Mouse (Mus musculus): Measurements from ENCODE around the gene Gm17364. TPM values are rescaled to one million over a fixed set of nuclear protein-coding genes. Genes with fewer than 3 reads are reported as not detected.
"Not testable (repeated sequence)": the region's sequence is repeated elsewhere in the genome, so short reads cannot be mapped to it uniquely, and the experiment has no call there.

Gene Gm17364
- total RNA-seq (2021), result not detected
- long read RNA-seq, experiment 1, partial matches to known transcripts, result 0 of 1 reads
- long read RNA-seq, experiment 1, other reads (novel, unspliced or antisense), result 1 of 1 reads
- long read RNA-seq, experiment 2, result 0 reads

DNA sequence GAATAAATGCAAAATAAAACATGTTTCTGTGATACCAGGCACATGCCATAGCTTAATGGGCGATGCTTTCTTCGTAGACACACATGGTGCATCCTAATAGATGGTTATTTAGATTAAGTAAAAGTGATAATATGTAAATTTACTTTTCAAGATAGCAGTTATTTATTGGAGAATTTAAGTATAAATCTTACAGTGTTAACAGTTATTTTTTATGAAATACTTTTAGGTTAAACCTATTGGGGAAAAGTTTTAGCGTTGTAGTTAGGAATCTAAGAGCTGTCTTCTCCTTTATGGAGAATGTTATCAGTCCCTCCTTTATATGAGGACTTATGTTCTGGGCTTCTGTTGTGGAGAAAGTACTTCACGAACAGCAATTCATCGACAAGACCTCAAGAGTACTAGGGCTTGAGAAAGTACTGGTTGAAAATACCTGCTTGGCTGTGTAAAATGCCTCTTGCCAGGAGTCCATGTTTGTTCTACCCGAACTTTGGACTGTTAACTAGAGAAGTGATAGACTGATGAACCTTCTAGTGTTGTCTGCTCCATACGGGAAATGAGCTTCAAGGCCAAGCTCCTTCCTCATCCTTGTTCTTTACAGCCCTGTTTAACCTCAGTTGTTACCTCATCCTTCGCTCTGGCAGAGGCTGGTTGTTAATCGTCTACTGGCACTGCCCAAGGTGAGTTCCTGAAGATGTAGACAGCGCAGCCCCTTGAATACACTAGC, at the start of gene Gm17364:
TSS of gene Gm17364 (minus strand) at position 51 of the 724 bp plus-strand sequence.
- no peak for DNase-seq
- intact Hi-C loops (cut with DNase I; ENCODE audit: low total_unique reads), result no loop called here

DNA sequence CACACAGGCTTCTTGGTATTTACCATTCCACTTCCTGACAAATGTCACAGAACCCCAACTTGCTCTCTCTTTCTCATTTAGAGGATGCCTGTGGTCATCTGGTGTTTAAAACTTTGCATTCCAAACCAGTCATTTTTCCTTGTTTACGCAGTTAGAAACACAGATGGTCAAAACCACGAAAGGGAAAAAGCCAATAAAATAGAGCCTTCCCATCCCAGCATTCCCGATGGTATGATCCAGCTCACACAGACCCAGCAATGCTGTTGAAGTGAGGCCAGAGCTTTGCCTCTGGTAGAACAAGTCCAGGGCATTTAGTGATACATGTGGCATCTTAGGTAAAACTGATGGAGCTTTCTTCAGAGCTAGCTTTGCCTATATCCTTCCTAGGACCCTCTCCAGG, 47.7 kb upstream of the Gm17364 start:
- no peak for DNase-seq
- intact Hi-C loops (cut with DNase I; ENCODE audit: low total_unique reads), result no loop called here

DNA sequence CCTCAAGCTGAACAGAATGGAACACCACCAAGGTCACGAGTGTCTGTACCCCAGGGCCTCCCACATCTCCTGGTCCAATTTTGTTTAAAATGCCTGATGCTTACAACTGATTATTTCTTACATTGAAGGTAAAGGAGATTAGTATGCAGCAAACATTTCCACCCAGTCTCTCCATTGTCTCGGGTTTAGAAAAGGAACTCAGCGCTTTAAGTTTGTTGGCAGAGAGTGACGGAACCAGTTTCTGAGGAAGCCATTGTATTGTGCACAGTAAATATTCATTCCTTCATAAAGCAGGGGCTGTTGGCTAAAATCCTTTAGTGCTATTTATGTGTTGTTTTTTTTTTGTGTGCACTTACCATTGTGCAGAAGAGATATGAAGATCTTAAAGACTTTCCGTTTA, 47.0 kb upstream of the Gm17364 start:
- DNase-seq, result no peak
- intact Hi-C loops (cut with DNase I; ENCODE audit: low total_unique reads), result no loop called here

DNA sequence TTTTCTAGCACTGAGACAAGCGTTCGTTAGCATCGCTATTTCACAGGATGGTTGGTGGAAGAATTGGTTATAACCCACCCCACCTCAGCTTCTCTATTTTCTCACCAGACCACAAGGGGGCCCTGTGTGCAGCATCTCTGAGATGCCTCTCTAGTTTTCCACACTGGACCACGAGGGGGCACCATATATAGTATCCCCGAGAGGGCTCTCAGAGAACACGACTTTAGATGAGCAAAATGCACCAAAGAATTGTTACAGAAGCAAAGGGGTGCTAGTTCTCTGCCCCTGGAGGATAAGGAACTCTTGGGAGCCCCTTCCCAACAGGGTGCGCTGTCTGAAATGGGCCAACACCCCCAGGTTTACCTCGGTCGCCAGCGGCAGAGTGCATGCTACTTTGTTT, 28.9 kb upstream of the Gm17364 start:
- intact Hi-C loops (cut with DNase I; ENCODE audit: low total_unique reads), result loop anchor here (5.0 kb wide), 1 partner anchor 270 kb away; no protein-coding TSS in a partner anchor
- DNase-seq, result peak; percentile 74

DNA sequence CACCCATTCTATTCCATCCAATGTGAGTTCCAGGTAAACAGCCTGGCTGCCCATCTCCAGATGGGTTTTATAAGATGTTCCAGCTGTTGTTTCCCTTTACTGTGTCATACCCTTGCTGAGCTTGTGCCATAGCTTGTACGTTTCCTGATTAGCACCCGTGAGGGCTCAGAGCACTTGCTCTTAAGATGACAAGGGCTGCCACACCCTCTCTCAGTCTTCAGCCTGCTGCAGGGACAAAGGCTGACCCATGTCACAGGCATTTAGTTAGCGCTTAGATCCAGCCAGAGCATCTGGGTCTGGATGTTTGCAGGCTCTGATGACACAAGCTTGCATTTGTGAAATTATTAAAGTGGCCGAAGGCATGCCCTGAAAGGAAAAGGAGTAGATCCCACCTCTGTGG, 26.3 kb upstream of the Gm17364 start:
- DNase-seq, result no peak
- intact Hi-C loops (cut with DNase I; ENCODE audit: low total_unique reads), result loop anchor here (5.0 kb wide), 1 partner anchor 272 kb away; no protein-coding TSS in a partner anchor

DNA sequence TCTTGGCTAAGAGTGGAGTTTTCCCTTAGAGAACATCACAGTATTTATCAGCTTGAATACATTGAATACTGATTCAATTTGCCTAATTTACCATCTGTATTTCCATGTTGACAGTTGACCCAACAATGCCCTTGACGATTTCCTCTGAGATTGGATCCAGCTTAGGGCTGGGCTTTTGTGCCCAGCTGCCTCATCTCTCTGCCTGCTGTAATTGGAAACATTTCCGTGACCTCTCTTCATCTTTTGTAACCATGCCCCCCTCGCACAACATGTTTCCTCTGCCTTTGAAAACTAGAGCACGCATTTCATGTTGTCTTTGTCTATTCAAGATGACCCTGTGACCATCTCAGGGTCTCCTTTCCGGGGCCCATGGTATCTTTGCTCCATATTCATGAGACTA, 25.2 kb upstream of the Gm17364 start:
- intact Hi-C loops (cut with DNase I; ENCODE audit: low total_unique reads), result no loop called here
- no peak for DNase-seq

DNA sequence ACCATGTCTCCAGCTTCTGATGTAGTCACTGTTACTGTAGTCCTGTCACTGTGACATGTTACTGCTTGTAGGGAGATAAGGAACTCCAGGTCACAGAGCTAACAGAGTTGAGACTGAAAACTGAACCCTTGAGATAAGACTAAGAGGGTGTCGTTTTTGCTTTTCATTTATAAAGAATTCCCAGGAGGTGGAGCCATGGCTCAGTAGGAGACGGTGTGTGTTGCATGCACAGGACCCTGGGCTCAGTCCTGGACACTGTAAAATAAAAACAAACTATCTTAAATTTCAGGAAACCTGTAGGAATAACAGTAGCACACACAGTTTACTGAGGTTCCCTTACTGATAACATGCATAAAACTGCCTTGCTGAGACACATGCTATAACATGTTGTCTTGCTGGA, 24.8 kb upstream of the Gm17364 start:
- no peak for DNase-seq
- intact Hi-C loops (cut with DNase I; ENCODE audit: low total_unique reads), result no loop called here

DNA sequence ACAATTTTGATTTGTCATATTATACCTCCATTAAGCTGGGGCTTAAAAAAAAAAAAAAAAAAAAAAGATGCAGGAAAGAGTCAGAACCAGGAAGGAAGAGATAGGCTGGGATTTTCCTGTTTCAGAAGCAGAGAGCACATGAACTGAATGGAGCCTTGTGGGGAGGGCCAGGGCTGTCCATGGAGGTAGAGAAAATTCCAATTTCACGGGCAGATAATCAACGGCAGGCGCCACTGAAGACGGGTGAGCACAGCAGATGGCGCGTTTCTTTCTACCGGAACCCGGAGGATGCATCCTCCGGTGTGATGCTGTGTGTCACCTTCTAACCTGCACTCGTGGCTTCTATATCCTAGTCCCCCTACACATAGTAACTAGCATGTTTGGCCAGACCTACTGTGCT, 22.6 kb upstream of the Gm17364 start:
- intact Hi-C loops (cut with DNase I; ENCODE audit: low total_unique reads), result no loop called here
- no peak for DNase-seq

DNA sequence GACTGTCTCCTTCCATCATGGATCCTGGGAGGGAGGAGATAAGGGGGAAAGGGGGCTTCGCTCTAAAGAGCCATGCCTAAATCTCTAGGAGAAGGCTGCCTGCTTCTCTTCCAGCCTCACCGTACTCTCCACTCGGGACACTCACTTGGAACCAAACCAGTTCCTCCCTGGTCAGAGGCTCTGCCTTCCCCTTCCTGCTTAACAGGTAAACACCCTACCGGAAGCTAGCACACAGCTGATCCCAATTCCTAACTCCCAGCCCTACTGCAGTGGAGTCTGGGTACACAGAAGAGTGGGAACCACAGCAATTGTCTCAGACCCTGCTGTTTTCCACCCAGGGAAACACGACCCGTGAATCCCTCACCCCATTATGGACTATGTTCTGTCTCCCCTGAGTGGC, 22.1 kb upstream of the Gm17364 start:
- DNase-seq, result no peak

DNA sequence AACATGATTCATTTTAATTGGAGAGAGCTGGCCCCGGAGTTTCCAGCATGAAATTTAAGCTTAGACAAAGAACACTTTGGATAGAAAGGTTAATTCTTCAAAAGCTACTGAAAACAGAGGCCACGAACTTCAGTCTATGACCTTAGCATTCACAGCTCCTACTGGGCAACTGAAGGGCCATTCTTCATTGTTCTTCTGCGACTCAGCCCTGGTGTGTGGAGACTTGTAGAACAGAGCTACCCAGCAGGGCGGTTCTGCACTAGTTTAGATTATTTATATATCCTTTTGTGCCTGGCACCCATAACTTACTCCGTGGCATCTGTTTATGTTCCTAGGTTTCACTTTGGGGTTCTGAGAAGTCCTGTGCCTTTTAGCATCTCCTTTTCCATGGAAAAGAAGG, 19.8 kb upstream of the Gm17364 start:
- no peak for DNase-seq
- intact Hi-C loops (cut with DNase I; ENCODE audit: low total_unique reads), result no loop called here

More for the DNA sequence above, 22.1 kb upstream of the Gm17364 start:
- intact Hi-C loops (cut with DNase I; ENCODE audit: low total_unique reads), result no loop called here

DNA sequence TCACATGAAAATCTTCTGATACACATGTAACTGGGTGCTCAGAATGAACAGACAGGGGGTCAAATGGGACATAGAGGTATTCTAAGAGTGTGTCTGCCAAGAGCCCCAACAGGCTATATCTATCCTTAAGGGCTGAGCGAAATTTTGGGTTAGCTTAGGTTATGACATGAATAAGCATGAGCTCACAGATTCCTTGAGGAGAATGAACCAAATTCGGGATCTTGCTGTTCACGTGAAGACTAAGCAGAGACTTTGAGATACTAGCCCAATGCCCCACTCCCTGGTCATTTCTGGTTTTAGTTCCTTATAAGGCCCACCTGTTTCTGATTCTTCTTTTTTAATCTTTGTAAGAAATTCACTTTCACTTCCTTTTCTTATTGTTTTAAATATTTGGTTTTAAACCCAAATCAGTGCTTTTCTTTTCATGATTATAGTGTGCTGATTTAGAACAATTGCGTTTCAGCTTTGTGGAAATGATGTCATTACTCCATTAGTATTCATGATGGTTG, 17.7 kb upstream of the Gm17364 start:
- intact Hi-C loops (cut with DNase I; ENCODE audit: low total_unique reads), result no loop called here
- no peak for DNase-seq

DNA sequence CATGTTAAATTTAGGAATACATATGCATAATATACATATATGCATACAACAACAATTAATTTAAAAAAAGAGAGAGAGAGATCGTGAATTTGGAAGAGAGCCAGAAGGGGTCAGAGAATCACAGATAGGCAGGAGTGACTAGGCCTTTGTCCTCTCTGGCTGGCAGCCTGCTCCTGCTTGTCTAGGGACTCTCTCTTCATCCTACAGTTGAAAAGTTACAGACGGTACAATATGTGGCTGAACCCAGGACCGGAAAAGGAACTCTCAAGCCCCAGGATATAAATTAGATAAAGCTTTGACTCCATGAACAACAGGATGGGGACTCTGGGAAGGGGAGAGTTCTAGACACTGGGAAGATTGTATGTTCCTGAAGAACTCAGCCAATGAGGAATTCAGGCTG, 12.5 kb upstream of the Gm17364 start:
- intact Hi-C loops (cut with DNase I; ENCODE audit: low total_unique reads), result no loop called here
- no peak for DNase-seq

DNA sequence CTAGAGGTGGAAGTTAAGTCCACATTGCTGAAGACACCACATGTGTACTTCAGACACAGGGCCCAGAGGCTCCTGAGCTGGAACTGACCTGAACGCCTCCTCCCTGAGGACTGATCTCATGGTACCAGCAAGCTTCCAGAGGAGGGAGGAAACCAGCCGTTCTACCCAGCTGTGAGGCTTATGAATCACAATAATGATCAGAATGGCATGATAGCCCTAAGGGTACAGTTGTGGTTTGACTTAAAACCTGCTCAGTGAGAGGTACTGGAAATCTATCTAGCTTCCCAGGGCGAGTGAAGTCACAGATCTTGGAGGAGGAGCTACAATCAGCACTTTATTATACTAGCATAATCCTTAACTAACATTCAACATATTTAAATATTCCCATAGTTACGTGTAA, 11.7 kb upstream of the Gm17364 start:
- intact Hi-C loops (cut with DNase I; ENCODE audit: low total_unique reads), result no loop called here
- no peak for DNase-seq

DNA sequence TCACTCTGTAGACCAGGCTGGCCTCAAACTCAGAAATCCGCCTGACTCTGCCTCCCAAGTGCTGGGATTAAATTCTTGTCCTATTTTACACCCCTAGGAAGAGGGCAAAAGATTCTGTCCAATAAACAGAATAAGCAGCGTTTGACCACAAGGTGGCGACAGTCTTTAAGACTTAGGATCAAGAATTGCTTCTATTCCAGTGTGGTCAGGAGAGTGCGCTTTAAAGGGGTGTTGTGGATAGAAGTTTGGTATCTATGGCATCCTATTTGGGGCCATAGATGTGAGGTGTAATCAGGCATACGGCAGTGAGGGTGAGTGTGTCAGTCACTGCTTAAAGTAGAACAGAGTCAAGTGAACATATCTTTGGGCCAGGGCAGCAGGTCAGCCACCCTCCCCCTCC, 9.5 kb upstream of the Gm17364 start:
- DNase-seq, result peak; percentile 58
- intact Hi-C loops (cut with DNase I; ENCODE audit: low total_unique reads), result loop anchor here (5.0 kb wide), 1 partner anchor 289 kb away; no protein-coding TSS in a partner anchor

DNA sequence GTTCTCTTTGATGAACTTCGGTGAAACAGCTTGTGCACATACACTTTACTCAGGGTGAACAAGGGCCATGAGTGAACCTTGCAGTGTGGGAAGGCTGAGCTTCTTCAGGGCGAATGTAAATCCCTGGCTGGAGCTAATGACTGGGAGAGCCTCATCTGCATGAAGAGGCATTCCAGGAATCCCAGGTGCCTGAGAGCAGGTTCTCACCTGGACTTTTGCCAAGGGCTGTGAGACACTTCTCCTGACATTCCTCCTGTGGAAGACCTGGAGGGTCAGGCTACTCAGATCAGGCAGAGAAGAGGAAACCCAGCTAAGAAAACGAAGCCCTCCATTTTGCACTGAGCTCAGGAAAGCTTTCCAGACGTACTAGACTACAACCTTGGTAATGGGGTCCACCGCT, 6.9 kb upstream of the Gm17364 start:
- intact Hi-C loops (cut with DNase I; ENCODE audit: low total_unique reads), result loop anchor here (5.0 kb wide), 1 partner anchor 292 kb away; no protein-coding TSS in a partner anchor
- DNase-seq, result no peak

DNA sequence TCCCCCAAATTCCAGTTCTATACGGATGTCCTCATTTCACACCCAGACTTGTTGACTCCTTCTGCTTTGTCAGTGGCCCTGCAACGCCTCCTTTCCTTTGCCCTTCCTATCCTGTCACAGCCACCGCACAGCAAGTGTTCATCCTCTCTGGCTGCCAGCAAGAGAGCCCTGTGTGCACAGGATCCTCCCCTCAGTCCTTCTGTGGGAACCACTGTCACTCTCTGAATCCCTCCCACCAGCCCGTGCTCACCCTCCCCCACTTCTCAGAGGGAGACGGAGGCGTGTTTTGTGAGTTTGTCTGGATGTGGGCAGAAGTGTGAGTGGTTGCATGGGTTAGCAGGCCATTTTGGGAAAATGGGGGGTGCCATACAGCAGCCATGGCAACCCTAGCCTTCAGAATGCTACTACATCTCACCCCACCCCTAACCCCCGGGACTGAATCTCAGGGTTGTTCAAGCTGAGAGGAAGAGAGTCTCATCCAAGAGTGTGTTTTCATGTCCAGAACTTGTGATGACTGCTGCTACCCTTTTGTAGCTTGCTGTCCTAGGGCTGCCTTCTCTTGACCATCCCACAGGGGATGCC, 5.9 kb downstream of the Gm17364 start:
- intact Hi-C loops (cut with DNase I; ENCODE audit: low total_unique reads), result no loop called here
- no peak for DNase-seq

DNA sequence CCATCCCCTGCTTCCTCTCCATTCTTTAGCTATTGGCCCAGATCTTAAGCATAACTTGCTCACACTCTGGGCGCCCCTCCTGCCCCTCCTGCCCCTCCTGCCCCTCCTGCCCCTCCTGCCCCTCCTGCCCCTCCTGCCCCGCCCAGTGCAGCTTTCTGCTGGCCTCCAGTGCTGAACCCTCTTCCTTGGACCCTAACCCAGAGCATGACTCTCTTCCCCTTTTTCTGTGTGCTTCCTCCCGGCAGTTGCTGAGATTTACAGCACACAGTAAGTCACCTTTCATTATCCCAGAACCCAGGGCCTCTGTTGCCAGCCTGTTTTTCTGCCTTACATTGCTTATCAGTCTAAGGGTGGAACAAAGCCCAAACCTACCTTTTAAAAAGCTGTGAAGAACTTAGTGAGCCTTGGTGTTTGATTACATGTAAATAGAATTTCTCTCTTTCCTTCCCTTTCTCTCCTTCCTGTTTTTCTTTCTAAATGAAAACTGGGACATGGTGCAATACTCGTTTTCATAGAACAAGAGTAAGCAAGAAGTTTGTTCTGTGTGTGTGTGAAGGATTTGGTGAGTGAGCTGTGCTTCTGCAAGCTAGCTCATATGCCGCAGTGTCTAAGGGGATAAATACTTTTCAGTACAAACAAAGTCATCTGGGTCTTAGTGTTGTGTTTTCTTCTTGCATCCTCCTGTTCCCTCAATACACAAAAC, 10.3 kb downstream of the Gm17364 start:
- intact Hi-C loops (cut with DNase I; ENCODE audit: low total_unique reads), result no loop called here
- no peak for DNase-seq

DNA sequence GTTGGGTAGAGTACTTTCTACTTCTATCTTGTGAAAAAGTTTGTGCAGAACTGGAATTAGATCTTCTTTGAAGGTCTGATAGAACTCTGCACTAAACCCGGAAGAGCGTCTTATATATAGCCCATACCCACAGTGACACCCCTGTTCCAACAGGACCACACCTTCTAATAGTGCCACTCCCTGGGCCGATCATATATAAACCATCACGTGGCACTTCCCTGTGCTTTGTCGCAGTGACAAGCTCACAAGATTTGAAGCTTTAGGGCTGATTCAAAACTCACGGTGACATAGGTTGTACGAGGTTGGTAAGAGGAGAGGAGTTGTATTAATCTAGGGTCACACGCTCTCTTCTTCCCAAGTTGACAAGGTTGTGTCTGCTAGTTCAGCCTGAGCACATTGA, 12.2 kb downstream of the Gm17364 start:
- intact Hi-C loops (cut with DNase I; ENCODE audit: low total_unique reads); DNase-seq: not testable (repeated sequence)

DNA sequence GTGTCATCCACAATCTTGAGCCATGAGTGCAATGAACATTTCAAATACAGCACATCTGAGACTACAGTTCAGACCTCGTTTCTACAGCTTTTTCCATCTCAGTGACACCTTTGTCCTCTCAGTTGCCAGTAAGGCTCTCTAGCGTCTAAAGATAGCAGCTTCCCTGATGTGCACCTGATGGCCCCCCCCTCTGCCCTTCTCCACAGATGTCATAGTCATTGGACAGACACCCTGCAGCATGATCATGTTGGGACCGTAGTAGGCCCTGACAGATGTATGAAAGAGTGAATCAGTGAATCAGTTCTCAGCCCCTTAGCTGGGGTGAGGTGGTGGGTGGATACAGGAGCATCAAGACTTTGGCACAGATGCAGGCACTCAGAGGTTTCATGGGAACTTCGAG, 15.9 kb downstream of the Gm17364 start:
- DNase-seq, result no peak
- intact Hi-C loops (cut with DNase I; ENCODE audit: low total_unique reads), result no loop called here

DNA sequence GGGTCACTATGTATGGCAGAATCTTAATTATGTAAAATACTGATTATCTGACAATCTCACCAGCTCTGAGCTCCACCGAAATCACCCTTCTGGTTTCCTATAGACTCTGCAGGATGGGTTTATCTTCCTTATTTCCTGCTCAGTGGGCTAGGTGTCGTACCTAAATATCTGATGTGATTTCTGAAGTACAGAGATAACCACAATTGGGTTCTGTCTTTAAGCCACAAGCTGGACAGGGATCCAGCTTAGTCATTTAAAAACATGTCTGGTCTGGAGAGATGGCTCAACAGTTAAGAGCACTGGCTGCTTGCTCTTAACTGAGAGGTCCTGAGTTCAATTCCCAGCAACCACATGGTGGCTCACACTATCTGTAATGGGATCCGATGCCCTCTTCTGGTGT, 16.8 kb downstream of the Gm17364 start:
- intact Hi-C loops (cut with DNase I; ENCODE audit: low total_unique reads), result no loop called here

More for the DNA sequence above, 16.8 kb downstream of the Gm17364 start:
- no peak for DNase-seq

Data from gastrocnemius, postnatal 14 days (tissue).